Mouse (Mus musculus) liver, embryonic 14.5 days (tissue): Measurements from ENCODE around the gene Rab3c.

Experiments used
- CTCF ChIP-seq: IDR thresholded peaks from 2 replicates; pipeline ENCODE4 v1.5.1; 2016; ENCODE audit warnings: antibody characterized with exemption, low read depth, control low read depth
- EP300 ChIP-seq: IDR thresholded peaks from 2 replicates; pipeline ENCODE4 v1.6.1; 2016; ENCODE audit warnings: antibody characterized with exemption, low read depth

DNA sequence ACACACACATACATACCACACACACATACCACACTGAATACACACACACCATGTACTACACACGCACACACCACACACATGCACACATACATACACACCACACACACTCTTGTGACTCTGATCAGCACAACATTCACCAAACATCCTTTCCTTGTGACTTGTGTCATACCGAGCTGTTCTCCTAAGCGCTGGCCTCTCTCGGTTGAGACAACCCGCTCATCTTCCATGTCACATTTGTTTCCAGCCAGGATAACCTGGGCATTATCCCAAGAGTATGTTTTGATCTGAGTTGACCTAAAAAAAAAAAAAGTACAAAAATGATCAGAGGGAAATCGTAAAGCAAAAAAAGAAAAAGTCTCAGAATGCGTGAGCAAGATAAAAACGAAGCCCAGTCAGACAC is 196.8 kb downstream of the Rab3c start:
- TF ChIP-seq CTCF (no peak), EP300 (no peak)
